Comparison of ENCODE assay signal across 10 mouse cellular contexts in genomic region chr15:79262375-79262774, GRCm38 (mm10). TPM values are rescaled to one million over a fixed set of nuclear protein-coding genes. Genes with fewer than 3 reads are reported as not detected.
DNase-seq lines count a peak whose midpoint lies in the region; ATAC-seq lines count a peak whose summit lies in the region.
"Had no signal": no experiment of that assay in that cellular context is flagged by ENCODE, and none has a peak within 500 bp of the region (broad histone marks: within the 10 kb centered on the region; RNA-seq: fewer than 3 reads in every experiment).

No protein-coding gene starts in this region.

- peak overlapping the region in 1 of 2 experiments; percentile 62; a peak in 1 of 4 replicates for H3K4me3 ChIP-seq in heart, embryonic 14.5 days (ENCODE audit: control insufficient read depth in 1 of 2, insufficient read depth in 1 of 2, low read depth in 1 of 2, low read length in 2 of 2)
- H3K4me3 ChIP-seq in hindbrain, embryonic 16.5 days (ENCODE audit: low read length) = peak overlapping the region; percentile 71
- peak overlapping the region; percentile 59 for H3K4me3 ChIP-seq in midbrain, embryonic 15.5 days

- H3K4me1 ChIP-seq in heart, embryonic 14.5 days (ENCODE audit: control insufficient read depth in 2 of 2, insufficient read depth in 2 of 2, low read length in 2 of 2) = peaks cover 8% of the 10 kb centered on the region in 2 experiments; a peak in 3 of 4 replicates
- peaks cover 10% of the 10 kb centered on the region for H3K4me1 ChIP-seq in hindbrain, embryonic 16.5 days (ENCODE audit: control insufficient read depth, insufficient read depth, low read depth, low read length)
- H3K4me1 ChIP-seq in midbrain, embryonic 15.5 days = peaks cover 18% of the 10 kb centered on the region

- intact Hi-C loops in gastrocnemius, postnatal 14 days (cut with DNase I; ENCODE audit: low total_unique reads) = no loop called here

- H3K36me3 ChIP-seq in heart, embryonic 14.5 days (ENCODE audit: control insufficient read depth, insufficient read depth, low read length) = no peaks in the 10 kb centered on the region
- no peaks in the 10 kb centered on the region for H3K36me3 ChIP-seq in hindbrain, embryonic 16.5 days (ENCODE audit: control insufficient read depth, insufficient read depth, low read length)
- H3K36me3 ChIP-seq in midbrain, embryonic 15.5 days (replicated peaks) = no peaks in the 10 kb centered on the region

- no peak for ATAC-seq in heart, embryonic 14.5 days (ENCODE audit: insufficient number of reproducible peaks, insufficient read depth, low FRiP score, low read depth)
- ATAC-seq in hindbrain, embryonic 16.5 days = no peak
- ATAC-seq in midbrain, embryonic 15.5 days (replicated peaks) = no peak
- ATAC-seq: Patski had no signal

- peak overlapping the region; percentile 98 for H3K4me2 ChIP-seq in heart, embryonic 14.5 days (ENCODE audit: low read length)
- peak overlapping the region; percentile 99 for H3K4me2 ChIP-seq in hindbrain, embryonic 16.5 days (ENCODE audit: low read length)
- H3K4me2 ChIP-seq in midbrain, embryonic 15.5 days = peak overlapping the region; percentile 98

- DNase-seq in heart, adult 8-10 months (ENCODE audit: low spot score) = no peak
- peak; percentile 80 for DNase-seq in embryo, embryonic 10.5 days (ENCODE audit: low spot score)
- no peak for DNase-seq in ovary, adult 18-20 months (ENCODE audit: low spot score)
- DNase-seq in gastrocnemius, postnatal 14 days = no peak
- DNase-seq in layer of hippocampus, postnatal 10 days (ENCODE audit: low spot score in 2 of 2) = no peak

- H3K9ac ChIP-seq in heart, embryonic 14.5 days (ENCODE audit: low read length) = no peak overlapping the region; the same call in 1 of the 2 replicates
- no peak overlapping the region for H3K9ac ChIP-seq in hindbrain, embryonic 16.5 days (ENCODE audit: low read depth, low read length)
- H3K9ac ChIP-seq in midbrain, embryonic 15.5 days = no peak overlapping the region

- H3K9me3 ChIP-seq in heart, embryonic 14.5 days (ENCODE audit: control insufficient read depth, low read length) = no peaks in the 10 kb centered on the region
- no peaks in the 10 kb centered on the region for H3K9me3 ChIP-seq in hindbrain, embryonic 16.5 days (ENCODE audit: control insufficient read depth, low read length)
- no peaks in the 10 kb centered on the region for H3K9me3 ChIP-seq in midbrain, embryonic 15.5 days

- WGBS in heart, embryonic 14.5 days = 23% methylated on average over 13 of the region's 13 CpGs
- 22% methylated on average over 13 of the region's 13 CpGs for WGBS in hindbrain, embryonic 16.5 days
- 23% methylated on average over 13 of the region's 13 CpGs for WGBS in midbrain, embryonic 15.5 days

- H3K27me3 ChIP-seq in heart, embryonic 14.5 days (ENCODE audit: control insufficient read depth, insufficient read depth, low read length) = peaks cover 42% of the 10 kb centered on the region
- H3K27me3 ChIP-seq in hindbrain, embryonic 16.5 days (replicated peaks; ENCODE audit: control insufficient read depth, insufficient read depth, low read length) = peaks cover 26% of the 10 kb centered on the region
- peaks cover 50% of the 10 kb centered on the region for H3K27me3 ChIP-seq in midbrain, embryonic 15.5 days (replicated peaks)
- H3K27me3 ChIP-seq: Patski had no signal

- no peak overlapping the region; a peak in 1 of 4 replicates for H3K27ac ChIP-seq in heart, embryonic 14.5 days (replicated peaks in 1 of 2; ENCODE audit: control insufficient read depth in 1 of 2, insufficient read depth in 1 of 2, low read depth in 2 of 2, low read length in 2 of 2)
- no peak overlapping the region for H3K27ac ChIP-seq in hindbrain, embryonic 16.5 days (ENCODE audit: low read depth, low read length)
- H3K27ac ChIP-seq in midbrain, embryonic 15.5 days = no peak overlapping the region

RNA-seq across cellular contexts. Expression of gene Slc16a8, which starts 7.8 kb away (rescaled TPM):
- polyA plus RNA-seq in heart, embryonic 14.5 days (2014; fragmentation: Nextera tagmentation; extraction: Ambion mirVana) = 0.28 and 0.75 TPM in 2 replicates
- under 1 TPM; 0.46 to 0.78 (median 0.59) TPM for total RNA-seq in heart, adult 8-10 months (2022)
- polyA plus RNA-seq in hindbrain, embryonic 16.5 days (2015; fragmentation: Nextera tagmentation; extraction: Ambion mirVana) = 1.4 and 2.0 TPM in 2 replicates
- polyA plus RNA-seq in midbrain, embryonic 15.5 days (2015; fragmentation: Nextera tagmentation; extraction: Ambion mirVana) = 0.47 and 0.54 TPM in 2 replicates
- under 1 TPM; 0.12 to 0.38 TPM for total RNA-seq in gastrocnemius, postnatal 14 days (2021)
- under 1 TPM in 1 of 2 experiments, not detected in 1; 0.41 TPM for total RNA-seq in layer of hippocampus, postnatal 10 days (2021)
- total RNA-seq: left cerebral cortex, adult 18-20 months had no signal

RNA-seq across cellular contexts. Expression of gene Baiap2l2, which starts 23.0 kb away (rescaled TPM):
- 9.1 and 13.9 TPM in 2 replicates for polyA plus RNA-seq in heart, embryonic 14.5 days (2014; fragmentation: Nextera tagmentation; extraction: Ambion mirVana)
- 1 to 10 TPM in 1 of 4 experiments, under 1 TPM in 1, not detected in 2; 0.54 to 1.3 TPM for total RNA-seq in heart, adult 8-10 months (2022)
- polyA plus RNA-seq in hindbrain, embryonic 16.5 days (2015; fragmentation: Nextera tagmentation; extraction: Ambion mirVana) = 3.1 and 5.4 TPM in 2 replicates
- polyA plus RNA-seq in midbrain, embryonic 15.5 days (2015; fragmentation: Nextera tagmentation; extraction: Ambion mirVana) = 2.6 and 3.1 TPM in 2 replicates
- 1 to 10 TPM in 1 of 2 experiments, under 1 TPM in 1; 0.69 to 4.0 TPM for total RNA-seq in gastrocnemius, postnatal 14 days (2021)
- 1 to 10 TPM; 2.8 to 4.8 TPM for total RNA-seq in layer of hippocampus, postnatal 10 days (2021)

RNA-seq across cellular contexts. Expression of gene Gm49486, which starts 33.2 kb away (rescaled TPM):
- polyA plus RNA-seq in heart, embryonic 14.5 days (2014; fragmentation: Nextera tagmentation; extraction: Ambion mirVana) = 0.63 and 0.84 TPM in 2 replicates
- 1 to 10 TPM in 3 of 4 experiments, under 1 TPM in 1; 0.63 to 1.5 (median 1.1) TPM for total RNA-seq in heart, adult 8-10 months (2022)
- 0.87 and 1.1 TPM in 2 replicates for polyA plus RNA-seq in hindbrain, embryonic 16.5 days (2015; fragmentation: Nextera tagmentation; extraction: Ambion mirVana)
- 0.78 and 1.6 TPM in 2 replicates for polyA plus RNA-seq in midbrain, embryonic 15.5 days (2015; fragmentation: Nextera tagmentation; extraction: Ambion mirVana)
- under 1 TPM; 0.29 to 0.38 TPM for total RNA-seq in gastrocnemius, postnatal 14 days (2021)
- 1 to 10 TPM in 1 of 2 experiments, under 1 TPM in 1; 0.80 to 1.0 TPM for total RNA-seq in layer of hippocampus, postnatal 10 days (2021)

RNA-seq across cellular contexts. Expression of gene Pick1, which starts 33.4 kb away (rescaled TPM):
- polyA plus RNA-seq in heart, embryonic 14.5 days (2014; fragmentation: Nextera tagmentation; extraction: Ambion mirVana) = 19.2 and 24.5 TPM in 2 replicates
- total RNA-seq in heart, adult 8-10 months (2022) = 10 to 100 TPM; 23.5 to 29.8 (median 27.3) TPM
- 99.1 and 100.0 TPM in 2 replicates for polyA plus RNA-seq in hindbrain, embryonic 16.5 days (2015; fragmentation: Nextera tagmentation; extraction: Ambion mirVana)
- polyA plus RNA-seq in midbrain, embryonic 15.5 days (2015; fragmentation: Nextera tagmentation; extraction: Ambion mirVana) = 105 and 108 TPM in 2 replicates
- total RNA-seq in gastrocnemius, postnatal 14 days (2021) = 10 to 100 TPM; 22.3 to 26.3 TPM
- 10 to 100 TPM; 53.0 to 55.1 TPM for total RNA-seq in layer of hippocampus, postnatal 10 days (2021)
